Mouse (Mus musculus) hindbrain, embryonic 12.5 days (tissue): Measurements from ENCODE around the gene Atf3. TPM values are rescaled to one million over a fixed set of nuclear protein-coding genes. Genes with fewer than 3 reads are reported as not detected.
"Not testable (repeated sequence)": the region's sequence is repeated elsewhere in the genome, so short reads cannot be mapped to it uniquely, and the experiment has no call there.

ENCODE experiments used
- ATAC-seq: fragments of 200-750 bp; cut with Nextera tagmentation; 2 replicates; pipeline ENCODE4 v1.8.0; 2017; ENCODE audit warnings: moderate TSS enrichment; ENCODE audit not compliant: low FRiP score
- H3K27ac ChIP-seq: fragments of 300-500 bp; sonication (generic); 2 replicates; pipeline ENCODE4 v1.5.1; 2016; ENCODE audit warnings: mild to moderate bottlenecking
- H3K27me3 ChIP-seq: fragments of 300-500 bp; sonication (generic); 2 replicates; pipeline ENCODE4 v1.6.1; 2016; ENCODE audit warnings: mild to moderate bottlenecking
- H3K36me3 ChIP-seq: fragments of 300-500 bp; sonication (generic); 2 replicates; pipeline ENCODE4 v1.6.1; 2016; ENCODE audit warnings: mild to moderate bottlenecking
- H3K4me1 ChIP-seq: fragments of 300-500 bp; sonication (generic); 2 replicates; pipeline ENCODE4 v1.6.1; 2016
- H3K4me2 ChIP-seq: fragments of 300-500 bp; sonication (generic); replicated peaks from 2 replicates; pipeline ENCODE4 v1.6.1; 2016; ENCODE audit warnings: mild to moderate bottlenecking
- H3K4me3 ChIP-seq: fragments of 300-500 bp; sonication (generic); 2 replicates; pipeline ENCODE4 v1.5.1; 2016; ENCODE audit warnings: mild to moderate bottlenecking
- H3K9ac ChIP-seq: fragments of 300-500 bp; sonication (generic); 2 replicates; pipeline ENCODE4 v1.6.1; 2016; ENCODE audit warnings: mild to moderate bottlenecking, moderate library complexity
- H3K9me3 ChIP-seq: fragments of 300-500 bp; sonication (generic); replicated peaks from 2 replicates; pipeline ENCODE4 v1.6.1; 2016; ENCODE audit warnings: mild to moderate bottlenecking
- WGBS: fragments of 180-500 bp; shearing (Covaris S2); methylation state at CpG from one replicate; pipeline ENCODE4 v1.1.7; 2016; 5-methylcytosine and 5-hydroxymethylcytosine counted together
- polyA plus RNA-seq: library from polyadenylated mRNA; unstranded; fragments of >200 nt; fragmentation: Nextera tagmentation; extraction: Ambion mirVana; gene quantifications from 2 replicates; pipeline ENCODE4 v1.2.1, GENCODE M21; 2016

The Atf3 gene
- polyA plus RNA-seq, 1 experiment from 2014 or later, result 2.7 TPM

- 82% methylated on average over 3 of the region's 3 CpGs for WGBS
- no peak within 1 kb of the TSS for H3K9ac ChIP-seq
- no peaks in the 10 kb centered on the region; the same call in 1 of the 2 replicates for H3K9me3 ChIP-seq
- no peak within 1 kb of the TSS for H3K4me3 ChIP-seq
- H3K36me3 ChIP-seq, result no peaks in the 10 kb centered on the region
- no peak within 1 kb of the TSS for H3K4me2 ChIP-seq
- H3K27me3 ChIP-seq, result no peaks in the 10 kb centered on the region
- peaks cover 8% of the 10 kb centered on the region; the same call in 1 of the 2 replicates for H3K4me1 ChIP-seq
- H3K27ac ChIP-seq, result no peak within 1 kb of the TSS
- no peak for ATAC-seq
Measured at GRCm38 (mm10) chr1:191164717-191165116, 53.1 kb downstream of the Atf3 start, which contains the start of gene Fam71a. Gene Fam71a, minus strand, starts transcription at chr1:191164817.

GRCm38 (mm10) chr1:191154314-191154713 is 63.5 kb downstream of the Atf3 start:
- Histone ChIP-seq H3K4me3 (no peak overlapping the region), H3K4me2 (no peak overlapping the region), H3K27ac (no peak overlapping the region), H3K9me3 (peaks cover 12% of the 10 kb centered on the region), H3K9ac (no peak overlapping the region), H3K36me3 (no peaks in the 10 kb centered on the region), H3K27me3 (no peaks in the 10 kb centered on the region; the same call in 1 of the 2 replicates), H3K4me1 (no peaks in the 10 kb centered on the region)
- 59% methylated on average over 3 of the region's 3 CpGs for WGBS
- no peak for ATAC-seq

- WGBS, result 10% methylated on average over 4 of the region's 4 CpGs
- ATAC-seq, result no peak
- H3K4me3 ChIP-seq, result no peak overlapping the region
Measured at GRCm38 (mm10) chr1:191153052-191153451, 64.8 kb downstream of the Atf3 start.

GRCm38 (mm10) chr1:191150924-191151605 is 66.8 kb downstream of the Atf3 start:
- no peaks in the 10 kb centered on the region for H3K4me1 ChIP-seq
- H3K9me3 ChIP-seq, result 0 out of 2 replicates have a peak, but pooled peaks cover 6% of the 10 kb centered on the region
- H3K9ac ChIP-seq, result no peak overlapping the region
- no peaks in the 10 kb centered on the region for H3K36me3 ChIP-seq
- H3K4me3 ChIP-seq, result no peak overlapping the region
- no peaks in the 10 kb centered on the region; the same call in 1 of the 2 replicates for H3K27me3 ChIP-seq
- no peak for ATAC-seq
- WGBS, result 82% methylated on average over 8 of the region's 8 CpGs
- no peak overlapping the region for H3K4me2 ChIP-seq
- no peak overlapping the region for H3K27ac ChIP-seq

More at GRCm38 (mm10) chr1:191153052-191153451, 64.8 kb downstream of the Atf3 start:
- Histone ChIP-seq H3K4me1 (no peaks in the 10 kb centered on the region), H3K9ac (no peak overlapping the region), H3K27ac (no peak overlapping the region), H3K36me3 (no peaks in the 10 kb centered on the region), H3K4me2 (no peak overlapping the region), H3K27me3 (no peaks in the 10 kb centered on the region; the same call in 1 of the 2 replicates), H3K9me3 (peaks cover 12% of the 10 kb centered on the region)

GRCm38 (mm10) chr1:191149489-191149888 is 68.3 kb downstream of the Atf3 start:
- not testable (repeated sequence) for H3K36me3 ChIP-seq, H3K27ac ChIP-seq, H3K4me2 ChIP-seq, H3K4me1 ChIP-seq, ATAC-seq, H3K9me3 ChIP-seq, H3K27me3 ChIP-seq, H3K9ac ChIP-seq, H3K4me3 ChIP-seq
- 89% methylated on average over 5 of the region's 5 CpGs for WGBS

GRCm38 (mm10) chr1:191140983-191141382 is 76.9 kb downstream of the Atf3 start:
- no peaks in the 10 kb centered on the region for H3K36me3 ChIP-seq
- no peak overlapping the region for H3K4me3 ChIP-seq
- ATAC-seq, result no peak
- H3K4me1 ChIP-seq, result no peaks in the 10 kb centered on the region
- no peak overlapping the region for H3K9ac ChIP-seq
- 0 out of 2 replicates have a peak, but pooled peaks cover 5% of the 10 kb centered on the region for H3K9me3 ChIP-seq
- no peak overlapping the region for H3K4me2 ChIP-seq
- no peak overlapping the region for H3K27ac ChIP-seq
- no peaks in the 10 kb centered on the region for H3K27me3 ChIP-seq
- WGBS, result 80% methylated on average over 8 of the region's 8 CpGs

- H3K27me3 ChIP-seq, result no peaks in the 10 kb centered on the region
- H3K4me3 ChIP-seq, result no peak overlapping the region
- H3K9ac ChIP-seq, result no peak overlapping the region
- 79% methylated on average over 7 of the region's 7 CpGs for WGBS
- no peaks in the 10 kb centered on the region for H3K36me3 ChIP-seq
- no peak overlapping the region for H3K27ac ChIP-seq
- H3K4me2 ChIP-seq, result no peak overlapping the region
- H3K4me1 ChIP-seq, result no peaks in the 10 kb centered on the region
- no peak for ATAC-seq
- 0 out of 2 replicates have a peak, but pooled peaks cover 5% of the 10 kb centered on the region for H3K9me3 ChIP-seq
Measured at GRCm38 (mm10) chr1:191138874-191139495, 78.9 kb downstream of the Atf3 start.

- no peaks in the 10 kb centered on the region for H3K4me1 ChIP-seq
- no peak for ATAC-seq
- no peaks in the 10 kb centered on the region for H3K36me3 ChIP-seq
- H3K9me3 ChIP-seq, result 0 out of 2 replicates have a peak, but pooled peaks cover 5% of the 10 kb centered on the region
- 89% methylated on average over 4 of the region's 4 CpGs for WGBS
- no peak overlapping the region for H3K4me3 ChIP-seq
- no peaks in the 10 kb centered on the region for H3K27me3 ChIP-seq
- no peak overlapping the region for H3K4me2 ChIP-seq
- no peak overlapping the region for H3K9ac ChIP-seq
- no peak overlapping the region for H3K27ac ChIP-seq
Measured at GRCm38 (mm10) chr1:191138436-191138835, 79.4 kb downstream of the Atf3 start.

GRCm38 (mm10) chr1:191135406-191135805 is 82.4 kb downstream of the Atf3 start:
- H3K4me2 ChIP-seq, result no peak overlapping the region
- H3K27ac ChIP-seq, result no peak overlapping the region
- no peak overlapping the region for H3K9ac ChIP-seq
- no peaks in the 10 kb centered on the region for H3K4me1 ChIP-seq
- no peaks in the 10 kb centered on the region for H3K9me3 ChIP-seq
- 54% methylated on average over 4 of the region's 4 CpGs for WGBS
- no peaks in the 10 kb centered on the region for H3K27me3 ChIP-seq
- no peaks in the 10 kb centered on the region for H3K36me3 ChIP-seq
- no peak overlapping the region for H3K4me3 ChIP-seq
- ATAC-seq, result no peak

- H3K4me3 ChIP-seq, result no peak overlapping the region
- no peak overlapping the region for H3K9ac ChIP-seq
- H3K27ac ChIP-seq, result no peak overlapping the region
- H3K27me3 ChIP-seq, result no peaks in the 10 kb centered on the region
- peaks cover 9% of the 10 kb centered on the region for H3K9me3 ChIP-seq
- WGBS, result 85% methylated on average over 5 of the region's 5 CpGs
- no peaks in the 10 kb centered on the region for H3K4me1 ChIP-seq
- no peak for ATAC-seq
- H3K36me3 ChIP-seq, result no peaks in the 10 kb centered on the region
- no peak overlapping the region for H3K4me2 ChIP-seq
Measured at GRCm38 (mm10) chr1:191132934-191133333, 84.9 kb downstream of the Atf3 start.

- Histone ChIP-seq H3K4me1 (no peaks in the 10 kb centered on the region), H3K27ac (no peak overlapping the region), H3K4me3 (no peak overlapping the region), H3K4me2 (no peak overlapping the region), H3K9ac (no peak overlapping the region), H3K36me3 (no peaks in the 10 kb centered on the region), H3K27me3 (no peaks in the 10 kb centered on the region), H3K9me3 (peaks cover 9% of the 10 kb centered on the region)
- WGBS, result 82% methylated on average over 5 of the region's 5 CpGs
- no peak for ATAC-seq
Measured at GRCm38 (mm10) chr1:191132240-191132639, 85.6 kb downstream of the Atf3 start.

GRCm38 (mm10) chr1:191131692-191132091 is 86.1 kb downstream of the Atf3 start:
- Histone ChIP-seq H3K36me3 (no peaks in the 10 kb centered on the region), H3K27me3 (no peaks in the 10 kb centered on the region), H3K9me3 (peaks cover 9% of the 10 kb centered on the region), H3K4me3 (no peak overlapping the region), H3K4me1 (no peaks in the 10 kb centered on the region), H3K4me2 (no peak overlapping the region), H3K27ac (no peak overlapping the region), H3K9ac (no peak overlapping the region)
- 93% methylated on average over 2 of the region's 2 CpGs for WGBS
- no peak for ATAC-seq
